Mouse (Mus musculus) activated CD4-positive, CD25-positive, alpha-beta regulatory T cell, adult 9 weeks (primary cell): ENCODE data around the gene Jmjd1c. TPM values are rescaled to one million over a fixed set of nuclear protein-coding genes. Genes with fewer than 3 reads are reported as not detected.

Source experiments
- polyA plus RNA-seq: library from polyadenylated mRNA; unstranded; fragments of 100-300 nt; shearing (Covaris generic); gene quantifications from one replicate; pipeline ENCODE4 v1.2.1, GENCODE M21; 2017

The Jmjd1c gene
- polyA plus RNA-seq: 40.3 TPM

GRCm38 (mm10) chr10:67095798-67096620, at the start of gene Jmjd1c:
Jmjd1c (plus strand) TSS chr10:67096125.

GRCm38 (mm10) chr10:67096621-67097436, 904 bp downstream of the Jmjd1c start, which contains the start of gene Reep3:
Reep3 (minus strand) TSS chr10:67096945.

GRCm38 (mm10) chr10:67285176-67285814, 189.4 kb downstream of the Jmjd1c start, which contains the start of gene Nrbf2:
Nrbf2 (minus strand) TSS chr10:67285305.

Other genes with a start within 250 kb of the Jmjd1c start
- gene Reep3, start 820 bp downstream of the Jmjd1c start, polyA plus RNA-seq: 8.9 TPM
- 46.0 TPM for gene Nrbf2, start 189.2 kb downstream of the Jmjd1c start, polyA plus RNA-seq